8 mouse cellular contexts compared by ENCODE assay signal in genomic region chr7:122972006-122972689, GRCm38 (mm10). TPM values are rescaled to one million over a fixed set of nuclear protein-coding genes. Genes with fewer than 3 reads are reported as not detected.
A peak's percentile ranks its signal among the peaks of the same experiment; 100 is the strongest.
DNase-seq lines count a peak whose midpoint lies in the region; ATAC-seq lines count a peak whose summit lies in the region.

No protein-coding gene starts in this region.

- H3K9me3 ChIP-seq in kidney, embryonic 14.5 days (ENCODE audit: control insufficient read depth, low read length) = no peaks in the 10 kb centered on the region
- H3K9me3 ChIP-seq in hindbrain, embryonic 13.5 days = no peaks in the 10 kb centered on the region
- no peaks in the 10 kb centered on the region for H3K9me3 ChIP-seq in midbrain, embryonic 15.5 days

- H3K9ac ChIP-seq in kidney, embryonic 14.5 days (ENCODE audit: low read depth, low read length) = peak overlapping the region; percentile 100; the same call in 1 of the 2 replicates
- H3K9ac ChIP-seq in hindbrain, embryonic 13.5 days = peak overlapping the region; percentile 100
- H3K9ac ChIP-seq in midbrain, embryonic 15.5 days = no peak overlapping the region

- H3K36me3 ChIP-seq in kidney, embryonic 14.5 days (ENCODE audit: control insufficient read depth, insufficient read depth, low read length) = peaks cover 26% of the 10 kb centered on the region
- H3K36me3 ChIP-seq in hindbrain, embryonic 13.5 days = 0 out of 2 replicates have a peak, but pooled peaks cover 3% of the 10 kb centered on the region
- 0 out of 2 replicates have a peak, but pooled peaks cover 6% of the 10 kb centered on the region for H3K36me3 ChIP-seq in midbrain, embryonic 15.5 days (replicated peaks)

- peak overlapping the region; percentile 99 for H3K4me3 ChIP-seq in kidney, embryonic 14.5 days (ENCODE audit: low read length)
- peak overlapping the region; percentile 100 for H3K4me3 ChIP-seq in hindbrain, embryonic 13.5 days
- H3K4me3 ChIP-seq in midbrain, embryonic 15.5 days = peak overlapping the region; percentile 66

- no peaks in the 10 kb centered on the region for H3K27me3 ChIP-seq in kidney, embryonic 14.5 days (ENCODE audit: control insufficient read depth, insufficient read depth, low read length)
- no peaks in the 10 kb centered on the region for H3K27me3 ChIP-seq in hindbrain, embryonic 13.5 days
- H3K27me3 ChIP-seq in midbrain, embryonic 15.5 days (replicated peaks) = no peaks in the 10 kb centered on the region

- WGBS in kidney, embryonic 14.5 days = 89% methylated on average over 4 of the region's 4 CpGs
- WGBS in hindbrain, embryonic 13.5 days = 90% methylated on average over 4 of the region's 4 CpGs
- WGBS in midbrain, embryonic 15.5 days = 90% methylated on average over 4 of the region's 4 CpGs

- ATAC-seq in kidney, embryonic 14.5 days (ENCODE audit: low FRiP score, low TSS enrichment) = no peak
- ATAC-seq in hindbrain, embryonic 13.5 days (ENCODE audit: low FRiP score) = no peak
- no peak for ATAC-seq in midbrain, embryonic 15.5 days (replicated peaks)

- peak overlapping the region; percentile 92 for H3K4me2 ChIP-seq in kidney, embryonic 14.5 days (replicated peaks; ENCODE audit: low read depth, low read length)
- peak overlapping the region; percentile 98 for H3K4me2 ChIP-seq in hindbrain, embryonic 13.5 days
- H3K4me2 ChIP-seq in midbrain, embryonic 15.5 days = peak overlapping the region; percentile 75

- H3K27ac ChIP-seq in kidney, embryonic 14.5 days (ENCODE audit: low read depth, low read length) = no peak overlapping the region
- no peak overlapping the region for H3K27ac ChIP-seq in hindbrain, embryonic 13.5 days
- H3K27ac ChIP-seq in midbrain, embryonic 15.5 days = no peak overlapping the region

- H3K4me1 ChIP-seq in kidney, embryonic 14.5 days (ENCODE audit: control insufficient read depth, insufficient read depth, low read length) = peaks cover 16% of the 10 kb centered on the region
- peaks cover 34% of the 10 kb centered on the region for H3K4me1 ChIP-seq in hindbrain, embryonic 13.5 days (replicated peaks)
- H3K4me1 ChIP-seq in midbrain, embryonic 15.5 days = peaks cover 42% of the 10 kb centered on the region

- DNase-seq in kidney, postnatal 10 days = no peak
- peak; percentile 37 for DNase-seq in MEL-GATA-1-ER (ENCODE audit: extremely low read depth, low read depth)
- DNase-seq in cerebellum, postnatal 10 days = no peak
- DNase-seq in urinary bladder, postnatal 25 days (ENCODE audit: low spot score) = no peak
- no peak for DNase-seq in kidney, adult 9 months

RNA-seq across cellular contexts. Expression of gene Rbbp6, which starts 6.7 kb away (rescaled TPM):
- 40.0 and 41.6 TPM in 2 replicates for polyA plus RNA-seq in kidney, embryonic 14.5 days (2014; fragmentation: Nextera tagmentation; extraction: Ambion mirVana)
- polyA plus RNA-seq in hindbrain, embryonic 13.5 days (2015; fragmentation: Nextera tagmentation; extraction: Ambion mirVana) = 27.4 and 27.7 TPM in 2 replicates
- polyA plus RNA-seq in midbrain, embryonic 15.5 days (2015; fragmentation: Nextera tagmentation; extraction: Ambion mirVana) = 28.1 and 28.2 TPM in 2 replicates
